Mouse (Mus musculus) embryo, embryonic 10.5 days (tissue): ENCODE data around the gene Efna4.

Experiments
- DNase-seq: peaks from one replicate; pipeline ENCODE4 v3.0.0-alpha.2; 2015; ENCODE audit warnings: low spot score

Gene Efna4

GRCm38 (mm10) chr3:89305551-89306325 lies 32.1 kb downstream of the Efna4 start:
- no peak for DNase-seq

DNA sequence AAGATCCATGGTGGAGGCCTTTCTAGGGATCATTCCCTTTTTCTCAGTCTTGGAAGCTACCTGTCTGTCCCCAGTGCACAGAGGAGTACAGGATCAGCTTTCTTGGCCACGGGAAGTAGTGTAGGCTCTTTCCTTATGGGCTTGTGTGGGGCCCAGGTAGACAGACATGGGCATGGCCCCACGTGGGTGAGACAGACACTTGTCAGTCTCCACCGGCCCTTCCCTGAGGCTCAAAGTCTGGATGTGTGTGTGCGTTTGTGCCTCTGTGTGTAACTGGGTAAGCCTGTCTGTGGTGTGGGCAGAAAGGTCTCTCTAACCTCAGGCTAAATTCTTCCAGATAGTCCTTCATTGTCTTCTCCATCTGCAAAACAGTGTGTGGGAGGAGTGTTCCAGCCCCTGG lies 32.7 kb downstream of the Efna4 start:
- no peak for DNase-seq

GRCm38 (mm10) chr3:89304440-89304839 lies 33.4 kb downstream of the Efna4 start:
- no peak for DNase-seq

DNA sequence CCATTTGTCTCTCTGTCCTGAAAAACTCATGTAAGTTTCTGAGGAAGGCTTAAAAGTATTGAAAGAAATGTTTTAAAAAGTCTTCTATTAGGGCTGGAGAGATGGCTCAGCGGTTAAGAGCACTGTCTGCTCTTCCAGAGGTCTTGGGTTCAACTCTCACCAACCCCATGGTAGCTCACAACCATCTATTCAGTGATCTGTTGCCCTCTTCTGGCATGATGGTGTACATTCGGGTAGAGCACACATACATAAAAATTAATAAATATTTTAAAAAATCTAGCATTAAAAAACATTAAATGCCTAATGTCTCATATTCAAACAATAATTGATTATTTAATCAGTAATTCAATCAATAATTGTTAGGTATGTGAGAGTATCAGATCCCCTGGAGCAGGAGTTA lies 37.3 kb downstream of the Efna4 start:
- DNase-seq, result no peak

DNA sequence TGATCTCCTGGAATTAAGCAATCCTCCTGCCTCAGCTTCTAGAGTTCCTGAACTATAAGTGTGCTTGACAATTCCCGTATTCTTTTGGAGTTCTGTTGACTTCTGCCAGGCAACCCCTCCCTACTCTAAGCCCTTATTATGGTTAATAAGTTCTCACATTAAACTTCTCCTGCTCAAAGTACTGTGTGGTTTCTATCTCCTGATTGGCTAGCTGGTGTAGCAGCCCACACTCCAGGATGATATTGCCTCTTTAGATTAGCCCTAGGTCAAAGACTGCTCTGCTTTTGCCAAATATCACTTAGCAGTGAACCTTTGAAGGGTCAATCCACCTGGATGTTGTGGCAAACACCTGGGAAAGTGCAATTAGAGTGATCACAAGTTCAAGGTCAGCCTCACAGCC lies 37.8 kb downstream of the Efna4 start:
- no peak for DNase-seq

DNA sequence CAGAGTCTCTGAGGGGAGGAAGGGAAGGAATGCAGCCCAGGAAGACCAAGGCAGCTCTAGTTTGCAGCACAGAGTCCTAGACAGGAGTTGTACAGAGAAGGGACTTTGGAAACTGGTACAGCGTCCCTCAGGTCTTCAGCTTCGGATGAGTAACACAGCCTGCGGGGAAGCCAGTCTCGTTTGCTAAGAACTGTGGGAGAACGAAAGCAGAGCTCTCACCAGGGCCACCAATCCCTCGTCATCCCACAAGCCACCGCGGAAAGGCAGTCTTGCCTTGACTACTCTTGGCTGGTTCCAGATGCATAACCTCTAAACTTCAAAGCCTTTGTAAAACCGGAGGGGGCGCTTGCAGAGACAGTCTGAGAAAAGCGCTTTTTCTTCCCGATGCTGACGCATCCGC lies 38.3 kb downstream of the Efna4 start:
- peak; percentile 76 for DNase-seq

- no peak for DNase-seq
These were observed 38.9 kb downstream of the Efna4 start for GRCm38 (mm10) chr3:89298908-89299307.

DNA sequence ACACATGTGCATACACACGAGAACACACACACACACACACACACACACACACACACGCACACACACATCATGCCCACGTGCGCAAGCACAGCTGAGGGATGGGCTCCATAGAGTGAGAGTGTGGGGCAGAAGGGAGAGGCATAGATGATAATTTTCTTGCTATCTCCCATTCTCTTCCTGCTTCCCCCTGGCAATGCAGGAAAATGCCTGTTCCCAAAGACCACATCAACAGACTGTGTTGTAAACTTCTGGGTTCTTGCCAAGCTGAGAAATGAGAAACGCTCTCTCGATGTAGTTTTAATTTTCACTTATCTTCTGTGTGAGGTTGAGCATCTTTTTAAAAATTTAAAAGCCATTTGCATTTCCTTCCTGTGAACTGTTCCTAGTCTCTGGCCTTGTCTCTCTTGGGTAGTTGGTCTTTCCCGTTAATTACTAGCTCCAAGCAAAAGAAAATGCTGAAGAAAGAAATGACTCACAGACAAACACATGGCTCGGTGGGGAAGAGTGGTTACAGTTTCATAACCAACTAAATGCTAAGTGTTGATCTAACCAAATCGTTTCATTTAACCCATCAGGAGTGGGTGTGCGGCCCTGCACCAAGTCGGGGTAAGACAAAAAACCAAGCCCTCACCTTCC lies 40.9 kb downstream of the Efna4 start:
- no peak for DNase-seq

DNA sequence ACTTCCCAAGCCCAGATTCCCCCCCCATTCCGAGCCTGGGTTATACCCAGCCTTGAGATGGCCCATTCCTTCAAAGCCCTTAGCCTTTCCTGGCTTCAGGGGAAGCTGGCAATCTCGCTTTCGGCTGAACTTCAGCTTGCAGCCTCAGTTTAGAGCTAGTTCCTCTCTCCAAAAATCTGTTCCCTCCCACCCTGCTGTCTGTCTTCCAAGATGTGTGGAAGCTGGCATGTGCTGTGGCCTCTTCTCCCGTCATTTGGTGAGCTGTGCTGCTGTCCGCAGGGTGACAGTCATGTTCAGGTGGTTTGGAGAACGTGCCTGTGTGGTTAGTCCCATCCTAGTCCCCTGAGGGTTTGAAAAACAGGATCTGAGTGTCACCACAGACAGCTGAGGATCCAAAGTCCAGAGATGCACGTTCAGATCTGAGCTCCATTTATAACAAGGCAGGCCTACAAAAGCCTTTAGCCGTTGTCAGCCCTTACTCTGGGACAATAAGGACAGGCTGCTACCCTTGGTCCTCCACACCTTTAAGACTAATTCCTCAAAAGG lies 42.1 kb downstream of the Efna4 start:
- DNase-seq, result no peak

DNA sequence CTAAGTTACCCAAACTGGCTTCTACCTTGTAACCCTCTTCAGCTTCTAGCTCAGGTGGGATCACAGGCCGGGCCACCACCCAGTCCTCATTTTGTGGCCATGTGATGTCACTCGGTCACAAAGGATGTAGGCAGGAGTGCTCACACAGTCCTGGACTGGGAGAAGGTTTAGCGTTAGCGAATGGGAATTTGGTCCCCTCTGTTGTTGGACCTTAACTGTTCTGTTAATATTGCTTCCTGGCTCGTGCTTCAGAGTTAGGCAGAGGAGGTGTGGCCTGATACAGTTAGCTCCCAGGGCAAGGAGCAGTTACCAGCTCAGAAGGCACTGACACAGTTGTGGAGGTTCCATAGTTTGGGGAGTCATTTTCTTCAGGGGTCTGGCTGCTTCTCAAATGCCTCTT lies 43.6 kb downstream of the Efna4 start:
- no peak for DNase-seq

DNA sequence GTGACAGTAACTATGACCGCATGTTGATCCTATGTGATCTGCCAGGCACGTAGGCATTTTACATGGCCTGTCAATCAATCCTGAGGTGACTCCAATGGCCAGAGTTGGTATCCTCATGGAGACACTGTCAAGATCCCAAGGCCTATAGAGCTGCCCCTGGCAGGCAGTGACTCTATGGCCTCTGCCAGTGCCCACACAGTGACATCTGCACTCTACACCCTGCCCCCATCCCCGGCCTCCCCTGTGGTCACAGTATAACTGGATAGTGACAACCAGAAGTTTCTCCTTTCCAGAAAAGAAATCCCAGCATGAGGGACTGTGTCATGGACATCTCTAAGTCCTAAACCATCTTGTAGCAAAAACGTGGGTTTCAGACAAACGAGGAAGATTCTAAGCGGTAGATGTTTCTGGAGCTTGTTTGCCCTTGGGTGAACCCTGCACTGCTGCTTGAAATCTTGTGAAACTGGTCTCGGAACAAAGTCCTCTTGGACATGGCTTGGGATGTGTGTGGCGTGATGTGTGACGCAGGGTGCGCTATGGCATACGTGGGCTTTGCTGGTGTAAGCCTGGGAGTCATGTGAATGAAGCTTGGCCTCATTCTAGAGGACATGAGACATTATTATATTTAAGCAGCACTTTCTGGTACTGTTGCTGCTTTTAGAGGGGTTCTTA lies 44.4 kb downstream of the Efna4 start:
- DNase-seq, result no peak

- no peak for DNase-seq
These were observed 45.5 kb downstream of the Efna4 start for GRCm38 (mm10) chr3:89292303-89292702.

DNA sequence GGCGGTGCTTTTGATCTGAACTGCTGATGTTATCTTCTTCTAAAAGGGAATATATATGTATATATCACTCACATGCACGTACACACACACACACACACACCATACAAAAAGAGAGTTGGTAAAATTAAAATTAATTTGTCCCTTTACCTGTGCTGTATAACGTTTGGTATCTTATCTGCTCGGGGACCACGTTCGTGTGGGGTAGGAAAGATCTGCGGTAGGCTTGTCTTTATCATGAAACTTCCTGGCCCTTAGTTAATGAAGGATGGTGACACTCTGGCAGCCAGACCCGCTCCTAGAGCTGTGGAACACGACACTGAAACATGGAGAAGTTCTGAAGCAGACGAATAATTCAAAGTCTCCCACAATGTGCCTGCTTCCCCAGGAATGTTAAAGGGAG lies 46.0 kb downstream of the Efna4 start:
- DNase-seq, result no peak

DNA sequence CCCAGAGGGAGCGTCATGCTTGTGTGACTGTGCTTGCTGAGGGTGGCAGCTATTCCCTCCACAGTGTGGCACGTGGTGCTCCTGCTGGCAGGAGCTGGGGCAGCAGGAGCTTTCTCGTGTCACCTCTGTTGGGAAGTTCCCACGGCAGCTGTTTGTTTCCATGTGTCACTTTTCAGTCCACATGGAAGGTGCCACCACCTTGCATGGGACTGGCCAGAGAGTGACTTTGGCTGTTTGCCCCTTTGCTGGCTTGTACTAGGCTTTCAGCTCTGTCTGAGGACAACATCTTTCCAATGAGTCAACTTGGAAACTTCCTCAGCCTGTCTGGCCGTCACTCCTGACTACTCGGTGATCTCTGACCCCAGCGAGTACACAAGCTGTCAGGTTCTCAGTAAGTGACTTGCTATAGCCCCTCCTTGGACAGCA lies 49.3 kb downstream of the Efna4 start:
- DNase-seq, result no peak

DNA sequence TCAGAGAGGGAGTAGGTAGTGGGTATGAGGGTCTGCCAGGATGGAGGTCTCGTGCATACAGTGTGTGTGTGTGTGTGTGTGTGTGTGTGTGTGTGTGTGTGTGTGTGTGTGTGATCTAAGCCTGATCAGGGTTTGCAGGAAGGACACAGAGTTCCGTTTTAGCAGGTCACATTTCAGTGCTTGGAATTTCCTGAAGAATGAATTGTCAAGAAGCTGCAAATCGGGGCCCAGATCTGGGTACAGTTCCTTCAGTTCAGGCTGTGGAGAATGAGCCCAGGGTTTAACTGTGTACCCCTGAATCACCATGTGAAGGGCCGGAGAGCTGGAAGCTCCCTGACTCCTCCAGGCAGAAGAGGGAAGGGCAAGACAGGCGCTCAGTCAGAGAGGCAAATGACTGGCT lies 50.5 kb downstream of the Efna4 start:
- no peak for DNase-seq

GRCm38 (mm10) chr3:89285526-89285925 lies 52.3 kb downstream of the Efna4 start:
- DNase-seq, result no peak

DNA sequence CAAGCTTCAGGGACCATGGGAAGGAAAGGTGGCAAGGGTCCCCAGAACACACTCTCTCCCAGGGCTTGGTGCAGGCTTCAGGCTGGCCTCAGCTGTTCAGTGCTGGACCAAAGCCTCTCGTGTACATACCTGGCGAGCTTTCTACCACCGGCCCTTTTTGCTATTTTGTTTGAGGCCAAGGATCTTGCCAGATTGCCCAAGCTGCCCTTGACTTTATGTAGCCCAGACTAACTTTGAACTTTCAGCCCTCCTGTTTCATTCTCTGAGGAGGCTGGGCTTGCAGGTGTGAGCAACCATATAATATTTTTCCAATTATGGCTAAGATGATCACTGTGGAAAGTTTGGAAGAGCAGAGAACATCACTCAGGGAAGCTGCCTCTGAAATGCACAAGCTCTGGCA lies 53.6 kb downstream of the Efna4 start:
- no peak for DNase-seq
